Mouse (Mus musculus) brain, embryonic 14.5 days (tissue): Measurements from ENCODE around the gene Gm20795. TPM values are rescaled to one million over a fixed set of nuclear protein-coding genes. Genes with fewer than 3 reads are reported as not detected.
"Not testable (repeated sequence)": the region's sequence is repeated elsewhere in the genome, so short reads cannot be mapped to it uniquely, and the experiment has no call there.

Experiments used
- DNase-seq: peaks from one replicate; pipeline ENCODE4 v3.0.0-alpha.2; 2011; ENCODE audit warnings: low read depth
- polyA plus RNA-seq: library from polyadenylated mRNA; depleted of rRNA; stranded (reverse); fragments of >200 nt; gene quantifications from 2 replicates; pipeline ENCODE4 v1.2.3, GENCODE M21; 2012; rRNA removed

The Gm20795 gene
- polyA plus RNA-seq = not detected in 2 replicates

DNA sequence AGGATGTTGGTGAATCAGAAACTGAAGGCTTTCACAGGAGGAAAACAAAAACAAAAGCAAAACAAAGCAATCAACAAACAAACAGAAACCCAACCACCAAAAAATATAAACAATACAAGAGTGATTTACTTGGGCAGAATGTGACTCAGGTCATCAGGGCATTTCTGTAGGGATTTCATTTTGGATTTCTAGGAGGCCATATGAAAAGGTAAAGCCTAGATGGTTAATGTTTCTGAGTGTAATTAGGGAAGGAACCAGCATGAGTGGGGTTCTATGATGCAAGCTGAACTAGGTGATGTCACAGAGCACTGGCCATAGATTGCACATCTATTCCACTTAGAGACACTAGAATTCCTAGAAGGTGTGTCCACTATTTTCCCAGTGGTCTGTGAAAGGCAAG, at the start of gene Gm20795:
TSS of gene Gm20795 (plus strand) at position 301 of the 400 bp plus-strand sequence.
- DNase-seq = not testable (repeated sequence)

GRCm38 (mm10) chrY:40775665-40776064, 29.0 kb upstream of the Gm20795 start, which contains the start of gene Gm21797:
TSS of gene Gm21797 (minus strand) at chrY:40775765.
- not testable (repeated sequence) for DNase-seq

Other genes with a start within 250 kb of the Gm20795 start
- not detected in 2 replicates for gene Gm21852, start 152.9 kb upstream of the Gm20795 start, polyA plus RNA-seq
- gene Gm21797, start 29.1 kb upstream of the Gm20795 start, polyA plus RNA-seq = not detected in 2 replicates